Comparison of ENCODE assay signal across 8 mouse cellular contexts in the genomic region with DNA sequence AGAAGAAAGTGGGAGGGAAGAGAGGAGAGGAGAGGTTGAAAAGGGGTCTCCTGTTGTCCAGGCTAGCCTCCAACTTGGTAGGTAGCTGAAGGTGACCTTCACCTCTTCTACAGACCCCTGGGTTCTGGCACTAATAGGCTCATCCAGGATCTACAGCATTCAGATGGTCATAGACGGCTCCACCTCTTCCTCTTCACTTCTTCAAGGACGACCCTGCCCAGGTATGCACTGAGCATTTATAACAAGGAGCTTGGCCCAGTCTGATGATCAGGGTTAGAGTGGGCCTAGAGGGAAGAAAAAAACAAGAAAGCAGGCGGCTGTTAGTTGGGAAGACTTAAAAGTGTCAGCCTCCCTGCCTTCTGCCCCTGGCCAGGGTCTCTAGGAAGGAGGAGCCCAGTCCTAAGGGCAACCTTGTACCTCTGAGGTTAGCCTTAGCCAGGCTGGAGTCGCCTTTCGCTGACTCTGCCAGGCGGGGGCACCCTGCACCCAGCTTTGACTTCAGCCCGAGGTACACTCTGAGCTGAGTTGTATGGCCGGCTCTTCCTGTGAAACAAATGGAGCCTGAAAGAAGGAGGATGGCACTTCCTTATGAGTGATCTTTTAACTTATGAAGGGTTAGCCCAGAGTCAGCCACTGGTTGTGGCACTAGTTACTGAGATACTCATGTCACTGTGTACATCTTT. TPM values are rescaled to one million over a fixed set of nuclear protein-coding genes. Genes with fewer than 3 reads are reported as not detected.
DNase-seq lines count a peak whose midpoint lies in the region; ATAC-seq lines count a peak whose summit lies in the region.

No protein-coding gene starts in this region.

- DNase-seq in A20 (ENCODE audit: low read depth, low spot score) (peak; percentile 76), NIH3T3 (ENCODE audit: low read depth) (peak; percentile 82)
- DNase-seq in cerebellum, postnatal 25 days = peak; percentile 79 to 86
- peak; percentile 83 to 88 for DNase-seq in kidney, postnatal 25 days
- peak; percentile 60 to 69 for DNase-seq in lung, adult 18-20 months
- peak; percentile 69 for DNase-seq in retina, embryonic 14.5 days (ENCODE audit: low spot score)
- DNase-seq in thymus, postnatal 4 days = peak; percentile 85

- ATAC-seq in granulocyte monocyte progenitor cell, adult 5-6 weeks (replicated peaks; ENCODE audit: poor library complexity, severe bottlenecking) = peak; percentile 97

RNA-seq across cellular contexts. Expression of a gene that starts 8.0 kb away (rescaled TPM):
- 178 and 197 TPM in 2 replicates for total RNA-seq in granulocyte monocyte progenitor cell, adult 5-6 weeks (2014; fragmentation: Nextera tagmentation)
- total RNA-seq in granulocyte monocyte progenitor cell, adult 5-6 weeks (2017) = 114 and 116 TPM in 2 replicates

RNA-seq across cellular contexts. Expression of a gene that starts 51.0 kb away (rescaled TPM):
- 32.3 and 56.5 TPM in 2 replicates for total RNA-seq in granulocyte monocyte progenitor cell, adult 5-6 weeks (2014; fragmentation: Nextera tagmentation)
- 54.5 and 63.5 TPM in 2 replicates for total RNA-seq in granulocyte monocyte progenitor cell, adult 5-6 weeks (2017)

Comparison
In these comparisons a context has a peak if more than half of its experiments do, and no peak if none do; other contexts are left out.
1. Peak in every context shown above with its lines: DNase-seq and ATAC-seq.